Mouse (Mus musculus): Measurements from ENCODE around the gene Zfp868. TPM values are rescaled to one million over a fixed set of nuclear protein-coding genes. Genes with fewer than 3 reads are reported as not detected.
"Not testable (repeated sequence)": the region's sequence is repeated elsewhere in the genome, so short reads cannot be mapped to it uniquely, and the experiment has no call there.

Zfp868 gene
- polyA plus RNA-seq (2011; ENCODE audit: insufficient read depth, insufficient read length, low replicate concordance, missing spikeins): 5.2 and 10.1 TPM in 2 replicates

GRCm38 (mm10) chr8:69625095-69625789 lies at the start of gene Zfp868:
Zfp868 (minus strand) TSS chr8:69625548.
- under 1% methylated on average over 41 of the region's 41 CpGs for WGBS
- Histone ChIP-seq H3K4me1 (ENCODE audit: control insufficient read depth, insufficient read depth, low read length) (peaks cover 2% of the 10 kb centered on the region), H3K4me3 (replicated peaks; ENCODE audit: control insufficient read depth, low read depth, low read length) (peak within 1 kb of the TSS; percentile 78), H3K27ac (ENCODE audit: control insufficient read depth, insufficient read depth, low read depth, low read length, poor library complexity) (peak within 1 kb of the TSS; percentile 99)
- peak; percentile 91; the same call in 1 of the 2 replicates for TF ChIP-seq POLR2A (IDR thresholded peaks at IDR 0.05; ENCODE audit: borderline replicate concordance, control insufficient read depth, low read depth, low read length)
- peak; percentile 49; the same call in 1 of the 2 replicates for TF ChIP-seq CTCF (IDR thresholded peaks at IDR 0.05; ENCODE audit: control insufficient read depth, insufficient read depth, low read length)

GRCm38 (mm10) chr8:69665051-69665450 lies 39.7 kb upstream of the Zfp868 start:
- 72% methylated on average over 2 of the region's 2 CpGs for WGBS
- H3K4me3 ChIP-seq (replicated peaks; ENCODE audit: control insufficient read depth, low read depth, low read length); H3K4me1 ChIP-seq (ENCODE audit: control insufficient read depth, insufficient read depth, low read length); H3K27ac ChIP-seq (ENCODE audit: control insufficient read depth, insufficient read depth, low read depth, low read length, poor library complexity): not testable (repeated sequence)

GRCm38 (mm10) chr8:69661294-69661693 lies 35.9 kb upstream of the Zfp868 start:
- TF ChIP-seq CTCF (IDR thresholded peaks at IDR 0.05; ENCODE audit: control insufficient read depth, insufficient read depth, low read length) (no peak), POLR2A (IDR thresholded peaks at IDR 0.05; ENCODE audit: borderline replicate concordance, control insufficient read depth, low read depth, low read length) (no peak)
- no peak overlapping the region for H3K27ac ChIP-seq (ENCODE audit: control insufficient read depth, insufficient read depth, low read depth, low read length, poor library complexity)
- no peak overlapping the region for H3K4me3 ChIP-seq (replicated peaks; ENCODE audit: control insufficient read depth, low read depth, low read length)
- no peaks in the 10 kb centered on the region for H3K4me1 ChIP-seq (ENCODE audit: control insufficient read depth, insufficient read depth, low read length)

- TF ChIP-seq POLR2A (IDR thresholded peaks at IDR 0.05; ENCODE audit: borderline replicate concordance, control insufficient read depth, low read depth, low read length) (no peak), CTCF (IDR thresholded peaks at IDR 0.05; ENCODE audit: control insufficient read depth, insufficient read depth, low read length) (no peak)
- Histone ChIP-seq H3K4me3 (replicated peaks; ENCODE audit: control insufficient read depth, low read depth, low read length) (peak within 1 kb of the TSS; percentile 64), H3K27ac (ENCODE audit: control insufficient read depth, insufficient read depth, low read depth, low read length, poor library complexity) (no peak within 1 kb of the TSS), H3K4me1 (ENCODE audit: control insufficient read depth, insufficient read depth, low read length) (no peaks in the 10 kb centered on the region; the same call in 1 of the 2 replicates)
- WGBS: under 1% methylated on average over 55 of the region's 55 CpGs
Observed at GRCm38 (mm10) chr8:69654358-69654981, 29.1 kb upstream of the Zfp868 start, which contains the start of gene Zfp964. Zfp964 (plus strand) TSS chr8:69654479.

- no peak overlapping the region for H3K4me3 ChIP-seq (replicated peaks; ENCODE audit: control insufficient read depth, low read depth, low read length)
- WGBS: 46% methylated on average over 10 of the region's 10 CpGs
Observed at GRCm38 (mm10) chr8:69653808-69654357, 28.5 kb upstream of the Zfp868 start.

GRCm38 (mm10) chr8:69618078-69618477 lies 7.3 kb downstream of the Zfp868 start:
- 67% methylated on average over 1 of the region's 1 CpGs for WGBS
- TF ChIP-seq POLR2A (IDR thresholded peaks at IDR 0.05; ENCODE audit: borderline replicate concordance, control insufficient read depth, low read depth, low read length): no peak
- Histone ChIP-seq H3K27ac (ENCODE audit: control insufficient read depth, insufficient read depth, low read depth, low read length, poor library complexity) (no peak overlapping the region), H3K4me3 (replicated peaks; ENCODE audit: control insufficient read depth, low read depth, low read length) (no peak overlapping the region), H3K4me1 (ENCODE audit: control insufficient read depth, insufficient read depth, low read length) (no peaks in the 10 kb centered on the region)

More at GRCm38 (mm10) chr8:69653808-69654357, 28.5 kb upstream of the Zfp868 start:
- TF ChIP-seq POLR2A (IDR thresholded peaks at IDR 0.05; ENCODE audit: borderline replicate concordance, control insufficient read depth, low read depth, low read length) (no peak), CTCF (IDR thresholded peaks at IDR 0.05; ENCODE audit: control insufficient read depth, insufficient read depth, low read length) (no peak)
- no peak overlapping the region for H3K27ac ChIP-seq (ENCODE audit: control insufficient read depth, insufficient read depth, low read depth, low read length, poor library complexity)
- H3K4me1 ChIP-seq (ENCODE audit: control insufficient read depth, insufficient read depth, low read length): no peaks in the 10 kb centered on the region; the same call in 1 of the 2 replicates

GRCm38 (mm10) chr8:69614687-69615086 lies 10.7 kb downstream of the Zfp868 start:
- 60% methylated on average over 2 of the region's 2 CpGs for whole genome bisulfite sequencing

GRCm38 (mm10) chr8:69597598-69597997 lies 27.8 kb downstream of the Zfp868 start:
- WGBS: 77% methylated on average over 3 of the region's 3 CpGs
- H3K4me3 ChIP-seq (replicated peaks; ENCODE audit: control insufficient read depth, low read depth, low read length); H3K4me1 ChIP-seq (ENCODE audit: control insufficient read depth, insufficient read depth, low read length); H3K27ac ChIP-seq (ENCODE audit: control insufficient read depth, insufficient read depth, low read depth, low read length, poor library complexity): not testable (repeated sequence)

More at GRCm38 (mm10) chr8:69614687-69615086, 10.7 kb downstream of the Zfp868 start:
- TF ChIP-seq CTCF (IDR thresholded peaks at IDR 0.05; ENCODE audit: control insufficient read depth, insufficient read depth, low read length): peak; percentile 54; the same call in 1 of the 2 replicates
- TF ChIP-seq POLR2A (IDR thresholded peaks at IDR 0.05; ENCODE audit: borderline replicate concordance, control insufficient read depth, low read depth, low read length): no peak
- no peak overlapping the region for H3K4me3 ChIP-seq (replicated peaks; ENCODE audit: control insufficient read depth, low read depth, low read length)
- H3K27ac ChIP-seq (ENCODE audit: control insufficient read depth, insufficient read depth, low read depth, low read length, poor library complexity): no peak overlapping the region
- H3K4me1 ChIP-seq (ENCODE audit: control insufficient read depth, insufficient read depth, low read length): no peaks in the 10 kb centered on the region
